Mouse (Mus musculus) olfactory bulb, adult 2 months (tissue): Measurements from ENCODE around the gene Slco1c1.

Source experiments
- CTCF ChIP-seq: fragments of 200-500 bp; IDR thresholded peaks from 2 replicates; pipeline ENCODE4 v1.5.1; 2012; ENCODE audit warnings: low read depth, mild to moderate bottlenecking, low read length, moderate library complexity; ENCODE audit not compliant: insufficient read depth
- POLR2A ChIP-seq: fragments of 200-500 bp; IDR thresholded peaks from 2 replicates; pipeline ENCODE4 v1.6.1; 2012; ENCODE audit warnings: mild to moderate bottlenecking, low read depth, low read length, moderate library complexity; ENCODE audit not compliant: insufficient read depth

DNA sequence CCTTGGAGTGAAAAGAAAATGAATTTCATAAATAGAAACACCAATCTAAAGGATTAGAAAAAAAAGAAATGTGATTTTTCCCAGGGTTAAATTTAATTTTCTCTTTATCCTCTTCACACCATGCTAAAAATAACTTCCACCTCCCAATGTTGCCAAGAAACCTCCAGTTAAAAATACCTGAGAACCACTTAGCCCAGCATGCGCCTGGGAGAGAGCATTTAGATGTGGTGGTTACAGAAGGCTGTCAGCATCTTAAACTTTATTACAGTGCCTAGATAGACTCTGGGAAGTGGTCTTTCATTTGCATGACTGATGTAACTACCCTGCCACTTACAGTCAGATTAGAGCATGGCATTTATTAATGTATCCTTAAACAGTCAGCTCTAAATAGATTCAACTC is 17.0 kb downstream of the Slco1c1 start:
- no peak for TF ChIP-seq CTCF
- TF ChIP-seq POLR2A = no peak
